Mouse (Mus musculus) liver, adult 2 months (tissue): Measurements from ENCODE around the gene Phf21a.

Experiments
- CTCF ChIP-seq: fragments of 200-500 bp; IDR thresholded peaks from 2 replicates; pipeline ENCODE4 v1.5.1; 2011; ENCODE audit warnings: low read depth, low read length, control low read depth
- POLR2A ChIP-seq: fragments of 200-500 bp; IDR thresholded peaks from 2 replicates; pipeline ENCODE4 v1.6.1; 2011; ENCODE audit warnings: low read length, control low read depth; ENCODE audit not compliant: insufficient read depth; ENCODE audit errors: extremely low read depth

GRCm38 (mm10) chr2:92198126-92198525 lies 105.2 kb downstream of the Phf21a start:
- TF ChIP-seq CTCF (no peak), POLR2A (no peak)
